Mouse (Mus musculus): ENCODE results near the gene Tmppe.

Tmppe gene

GRCm38 (mm10) chr9:114400949-114401684 lies at the start of gene Tmppe, which contains the start of gene Glb1:
Gene Tmppe (plus strand): TSS chr9:114401105.
Gene Glb1 (plus strand): TSS chr9:114401076.
- POLR2A ChIA-PET: interaction anchor here (0.6 to 9.5 kb wide), 32 partner anchors 9 to 470 kb away, joined by 3 to 109 read pairs (median 4); partner anchors contain the start of genes Crtap (in 3 of the 4), Cnot10 (in 2 of the 4), Fbxl2 (in 1 of the 4) and Ubp1 (in 1 of the 4)

GRCm38 (mm10) chr9:114367783-114368470 lies 33.0 kb upstream of the Tmppe start:
- ChIA-PET CTCF (interaction anchor here in 2 of 4 experiments (0.7 to 1.7 kb wide), 4 partner anchors 13 to 37 kb away, joined by 3 to 6 read pairs (median 4); no protein-coding TSS in a partner anchor), POLR2A (interaction anchor here in 3 of 4 experiments (0.7 to 2.1 kb wide), 11 partner anchors 9 to 437 kb away, joined by 3 to 8 read pairs (median 4); partner anchors contain the start of genes Crtap (in 1 of the 3) and Ubp1 (in 1 of the 3))

More at GRCm38 (mm10) chr9:114400949-114401684, at the start of gene Tmppe, which contains the start of gene Glb1:
- CTCF ChIA-PET: interaction anchor here in 3 of 4 experiments (0.5 to 2.2 kb wide), 15 partner anchors 11 to 399 kb away, joined by 3 to 12 read pairs (median 3); partner anchors contain the start of genes Cmtm6 (in 1 of the 3) and Crtap (in 1 of the 3)

GRCm38 (mm10) chr9:114368471-114368858 lies 32.4 kb upstream of the Tmppe start:
- ChIA-PET POLR2A (interaction anchor here in 3 of 4 experiments (0.7 to 2.1 kb wide), 12 partner anchors 9 to 438 kb away, joined by 3 to 8 read pairs (median 4); partner anchors contain the start of genes Crtap (in 1 of the 3) and Ubp1 (in 1 of the 3)), CTCF (interaction anchor here in 2 of 4 experiments (0.7 to 1.7 kb wide), 6 partner anchors 13 to 216 kb away, joined by 3 to 6 read pairs (median 3); no protein-coding TSS in a partner anchor)

- POLR2A ChIA-PET: interaction anchor here in 3 of 4 experiments (0.5 to 2.1 kb wide), 9 partner anchors 15 to 439 kb away, joined by 3 to 12 read pairs (median 4); partner anchors contain the start of gene Ubp1 (in 1 of the 3)
- CTCF ChIA-PET: interaction anchor here (0.6 to 1.7 kb wide), 10 partner anchors 12 to 379 kb away, joined by 3 to 32 read pairs (median 5); no protein-coding TSS in a partner anchor
These were observed 31.5 kb upstream of the Tmppe start for GRCm38 (mm10) chr9:114369389-114369788.

- CTCF ChIA-PET: interaction anchor here (0.7 to 1.3 kb wide), 21 partner anchors 8 to 1392 kb away, joined by 3 to 10 read pairs (median 5); no protein-coding TSS in a partner anchor
- POLR2A ChIA-PET: interaction anchor here in 1 of 4 experiments (0.6 kb wide), 1 partner anchor 1932 kb away, joined by 4 read pairs; no protein-coding TSS in a partner anchor
These were observed 29.2 kb upstream of the Tmppe start for GRCm38 (mm10) chr9:114371717-114372116.

- CTCF ChIA-PET: interaction anchor here in 1 of 4 experiments (0.6 kb wide), 1 partner anchor 9 kb away, joined by 8 read pairs; no protein-coding TSS in a partner anchor
- POLR2A ChIA-PET: no interaction called here
These were observed 25.5 kb upstream of the Tmppe start for GRCm38 (mm10) chr9:114375276-114375962.

GRCm38 (mm10) chr9:114377168-114377567 lies 23.7 kb upstream of the Tmppe start:
- ChIA-PET CTCF (interaction anchor here in 1 of 4 experiments (0.9 kb wide), 1 partner anchor 59 kb away, joined by 3 read pairs; no protein-coding TSS in a partner anchor), POLR2A (interaction anchor here in 2 of 4 experiments (0.9 to 1.2 kb wide), 2 partner anchors 9 to 34 kb away, joined by 3 to 7 read pairs; no protein-coding TSS in a partner anchor)

GRCm38 (mm10) chr9:114379871-114380270 lies 21.0 kb upstream of the Tmppe start:
- ChIA-PET CTCF (interaction anchor here in 2 of 4 experiments (0.6 to 2.5 kb wide), 5 partner anchors 8 to 176 kb away, joined by 3 to 6 read pairs (median 4); no protein-coding TSS in a partner anchor), POLR2A (interaction anchor here in 2 of 4 experiments (1.0 to 1.9 kb wide), 5 partner anchors 12 to 20 kb away, joined by 3 to 7 read pairs (median 3); no protein-coding TSS in a partner anchor)

GRCm38 (mm10) chr9:114380881-114381733 lies 19.8 kb upstream of the Tmppe start:
- POLR2A ChIA-PET: interaction anchor here in 2 of 4 experiments (1.2 to 1.9 kb wide), 4 partner anchors 13 to 314 kb away, joined by 3 to 7 read pairs (median 5); no protein-coding TSS in a partner anchor

GRCm38 (mm10) chr9:114382936-114383710 lies 17.8 kb upstream of the Tmppe start:
- POLR2A ChIA-PET: interaction anchor here in 1 of 4 experiments (4.7 kb wide), 1 partner anchor 12 kb away, joined by 24 read pairs; no protein-coding TSS in a partner anchor
- CTCF ChIA-PET: interaction anchor here in 2 of 4 experiments (0.5 to 1.1 kb wide), 2 partner anchors 22 to 107 kb away, joined by 3 read pairs; no protein-coding TSS in a partner anchor

More at GRCm38 (mm10) chr9:114380881-114381733, 19.8 kb upstream of the Tmppe start:
- CTCF ChIA-PET: interaction anchor here in 2 of 4 experiments (0.5 to 2.5 kb wide), 7 partner anchors 12 to 118 kb away, joined by 3 to 6 read pairs (median 3); no protein-coding TSS in a partner anchor

- POLR2A ChIA-PET: interaction anchor here in 3 of 4 experiments (0.5 to 4.7 kb wide), 14 partner anchors 10 to 298 kb away, joined by 3 to 24 read pairs (median 4); partner anchors contain the start of genes Glb1 (in 2 of the 3) and Tmppe (in 1 of the 3)
- CTCF ChIA-PET: interaction anchor here in 3 of 4 experiments (0.5 to 1.5 kb wide), 8 partner anchors 9 to 1157 kb away, joined by 3 to 8 read pairs (median 4); no protein-coding TSS in a partner anchor
These were observed 16.2 kb upstream of the Tmppe start for GRCm38 (mm10) chr9:114384691-114385090.

- ChIA-PET POLR2A (interaction anchor here in 3 of 4 experiments (0.5 to 4.7 kb wide), 14 partner anchors 10 to 299 kb away, joined by 3 to 24 read pairs (median 4); partner anchors contain the start of genes Glb1 (in 2 of the 3) and Tmppe (in 1 of the 3)), CTCF (interaction anchor here (0.5 to 1.5 kb wide), 9 partner anchors 13 to 1157 kb away, joined by 3 to 7 read pairs (median 3); no protein-coding TSS in a partner anchor)
These were observed 15.7 kb upstream of the Tmppe start for GRCm38 (mm10) chr9:114385160-114385559.

GRCm38 (mm10) chr9:114387086-114387485 lies 13.8 kb upstream of the Tmppe start:
- POLR2A ChIA-PET: interaction anchor here in 1 of 4 experiments (2.5 to 4.7 kb wide), 2 partner anchors 8 to 19 kb away, joined by 8 to 24 read pairs; no protein-coding TSS in a partner anchor

GRCm38 (mm10) chr9:114388288-114388687 lies 12.6 kb upstream of the Tmppe start:
- POLR2A ChIA-PET: interaction anchor here in 2 of 4 experiments (2.1 to 8.7 kb wide), 4 partner anchors 12 to 113 kb away, joined by 6 to 109 read pairs (median 24); partner anchors contain the start of genes Glb1 (in 2 of the 2) and Tmppe (in 2 of the 2)

More at GRCm38 (mm10) chr9:114387086-114387485, 13.8 kb upstream of the Tmppe start:
- CTCF ChIA-PET: interaction anchor here in 1 of 4 experiments (0.6 kb wide), 1 partner anchor 182 kb away, joined by 3 read pairs; no protein-coding TSS in a partner anchor

More at GRCm38 (mm10) chr9:114388288-114388687, 12.6 kb upstream of the Tmppe start:
- CTCF ChIA-PET: interaction anchor here in 1 of 4 experiments (1.6 to 2.1 kb wide), 2 partner anchors 8 to 13 kb away, joined by 4 to 12 read pairs; partner anchors contain the start of genes Glb1 and Tmppe

Measured in embryonic stem cell, embryonic (primary cell).